Mouse (Mus musculus) cerebellum, adult 2 months (tissue): ENCODE results near the gene Dync1h1.
"Not testable (repeated sequence)": the region's sequence is repeated elsewhere in the genome, so short reads cannot be mapped to it uniquely, and the experiment has no call there.

Experiments used
- CTCF ChIP-seq: fragments of 200-500 bp; IDR thresholded peaks from 2 replicates; pipeline ENCODE4 v1.5.1; 2011; ENCODE audit warnings: low read depth, mild to moderate bottlenecking, control low read depth, low read length, moderate library complexity, borderline replicate concordance; ENCODE audit not compliant: insufficient read depth
- POLR2A ChIP-seq: fragments of 200-500 bp; IDR thresholded peaks from 2 replicates; pipeline ENCODE4 v1.6.1; 2011; ENCODE audit warnings: low read length, control low read depth, borderline replicate concordance; ENCODE audit not compliant: insufficient read depth

DNA sequence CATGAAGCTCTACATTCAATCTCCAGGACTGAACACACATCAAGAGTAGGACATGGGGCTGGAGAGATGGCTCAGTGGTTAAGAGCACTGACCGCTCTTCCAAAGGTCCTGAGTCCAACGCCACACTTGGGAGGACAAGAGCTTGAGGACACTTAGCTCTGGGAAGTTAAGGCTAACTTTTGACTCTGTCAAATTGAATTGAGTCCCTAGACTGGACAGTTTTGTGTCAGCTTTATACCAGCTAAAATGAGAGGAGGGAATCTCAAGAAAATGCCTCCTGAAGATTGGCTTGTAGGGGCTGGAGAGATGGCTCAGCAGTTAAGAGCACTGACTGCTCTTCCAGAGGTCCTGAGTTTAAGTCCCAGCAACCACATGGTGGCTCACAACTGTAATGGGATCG is 87.7 kb downstream of the Dync1h1 start:
- TF ChIP-seq POLR2A, CTCF: not testable (repeated sequence)
